Mouse (Mus musculus) NIH3T3 (cell line): ENCODE data around the gene Ccnt1.
A peak's percentile ranks its signal among the peaks of the same experiment; 100 is the strongest.
"Not testable (repeated sequence)": the region's sequence is repeated elsewhere in the genome, so short reads cannot be mapped to it uniquely, and the experiment has no call there.

Experiments used
- DNase-seq: peaks from one replicate; pipeline ENCODE4 v3.0.0-alpha.2; 2012; ENCODE audit warnings: low read depth

The Ccnt1 gene

GRCm38 (mm10) chr15:98545151-98545550 is 25.6 kb downstream of the Ccnt1 start:
- no peak for DNase-seq

GRCm38 (mm10) chr15:98543341-98543740 is 27.4 kb downstream of the Ccnt1 start:
- no peak for DNase-seq

GRCm38 (mm10) chr15:98541064-98541463 is 29.7 kb downstream of the Ccnt1 start:
- peak; percentile 60 for DNase-seq

- no peak for DNase-seq
Measured at GRCm38 (mm10) chr15:98537923-98538322, 32.8 kb downstream of the Ccnt1 start.

GRCm38 (mm10) chr15:98536828-98537510 is 33.8 kb downstream of the Ccnt1 start:
- DNase-seq: peak; percentile 70

GRCm38 (mm10) chr15:98535921-98536320 is 34.8 kb downstream of the Ccnt1 start:
- no peak for DNase-seq

GRCm38 (mm10) chr15:98533881-98534627 is 36.7 kb downstream of the Ccnt1 start, which contains the start of gene Kansl2:
Kansl2 (minus strand) TSS chr15:98534264.
- DNase-seq: peak; percentile 99

- peak; percentile 27 for DNase-seq
Measured at GRCm38 (mm10) chr15:98533035-98533531, 37.6 kb downstream of the Ccnt1 start.

- peak; percentile 85 for DNase-seq
Measured at GRCm38 (mm10) chr15:98532281-98532680, 38.4 kb downstream of the Ccnt1 start.

GRCm38 (mm10) chr15:98528066-98528563 is 42.6 kb downstream of the Ccnt1 start:
- DNase-seq: peak; percentile 60

GRCm38 (mm10) chr15:98527056-98527771 is 43.5 kb downstream of the Ccnt1 start:
- peak; percentile 67 for DNase-seq

GRCm38 (mm10) chr15:98526057-98526456 is 44.7 kb downstream of the Ccnt1 start:
- DNase-seq: peak; percentile 48

GRCm38 (mm10) chr15:98521245-98521644 is 49.5 kb downstream of the Ccnt1 start:
- DNase-seq: no peak

- peak; percentile 74 for DNase-seq
Measured at GRCm38 (mm10) chr15:98517380-98518355, 53.1 kb downstream of the Ccnt1 start.

- DNase-seq: not testable (repeated sequence)
Measured at GRCm38 (mm10) chr15:98514845-98515244, 55.9 kb downstream of the Ccnt1 start.

GRCm38 (mm10) chr15:98514146-98514545 is 56.6 kb downstream of the Ccnt1 start:
- no peak for DNase-seq

GRCm38 (mm10) chr15:98513676-98514075 is 57.0 kb downstream of the Ccnt1 start:
- peak; percentile 53 for DNase-seq

GRCm38 (mm10) chr15:98512799-98513321 is 57.9 kb downstream of the Ccnt1 start:
- peak; percentile 87 for DNase-seq

GRCm38 (mm10) chr15:98512232-98512631 is 58.5 kb downstream of the Ccnt1 start:
- DNase-seq: no peak

- DNase-seq: no peak
Measured at GRCm38 (mm10) chr15:98511386-98511928, 59.3 kb downstream of the Ccnt1 start.
